ENCODE assay signal across 32 mouse cellular contexts in the genomic region with DNA sequence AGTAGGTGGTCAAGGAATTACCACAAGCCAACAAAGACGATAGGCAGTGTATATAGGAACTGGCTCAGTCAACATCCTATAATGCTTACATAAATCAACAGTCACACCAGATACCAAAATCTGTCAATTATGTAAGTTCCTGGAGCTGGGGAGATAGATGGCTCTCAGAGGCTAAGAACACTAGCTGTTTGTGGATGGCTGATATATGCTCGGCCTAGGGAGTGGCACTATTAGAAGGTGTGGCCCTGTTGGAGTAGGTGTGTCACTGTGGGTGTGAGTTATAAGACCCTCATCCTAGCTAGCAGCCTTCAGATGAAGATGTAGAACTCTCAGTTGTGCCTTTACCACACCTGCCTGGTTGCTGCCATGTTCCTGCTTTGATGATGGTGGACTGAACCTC. TPM values are rescaled to one million over a fixed set of nuclear protein-coding genes. Genes with fewer than 3 reads are reported as not detected.
A peak's percentile ranks its signal among the peaks of the same experiment; 100 is the strongest.
DNase-seq lines count a peak whose midpoint lies in the region; ATAC-seq lines count a peak whose summit lies in the region.
"Had no signal": no experiment of that assay in that cellular context is flagged by ENCODE, and none has a peak within 500 bp of the region (broad histone marks: within the 10 kb centered on the region; RNA-seq: fewer than 3 reads in every experiment).

No protein-coding gene starts in this region.

- peaks cover 52% of the 10 kb centered on the region for H3K4me1 ChIP-seq in liver, embryonic 12.5 days
- H3K4me1 ChIP-seq in liver, embryonic 15.5 days (replicated peaks) = peaks cover 48% of the 10 kb centered on the region
- H3K4me1 ChIP-seq in midbrain, embryonic 10.5 days = peaks cover 12% of the 10 kb centered on the region

- no peaks in the 10 kb centered on the region for H3K27me3 ChIP-seq in liver, embryonic 12.5 days (replicated peaks)
- no peaks in the 10 kb centered on the region for H3K27me3 ChIP-seq in liver, embryonic 15.5 days
- no peaks in the 10 kb centered on the region for H3K27me3 ChIP-seq in midbrain, embryonic 10.5 days (ENCODE audit: low read depth, poor library complexity, severe bottlenecking)
- H3K27me3 ChIP-seq: CH12.LX; embryonic facial prominence, embryonic 13.5 days; forebrain, embryonic 13.5 days; heart, embryonic 13.5 days; Patski had no signal

- no peaks in the 10 kb centered on the region for H3K9me3 ChIP-seq in liver, embryonic 12.5 days (replicated peaks)
- no peaks in the 10 kb centered on the region for H3K9me3 ChIP-seq in liver, embryonic 15.5 days (replicated peaks)
- H3K9me3 ChIP-seq in midbrain, embryonic 10.5 days (replicated peaks) = no peaks in the 10 kb centered on the region
- H3K9me3 ChIP-seq: embryonic facial prominence, embryonic 10.5 days; embryonic facial prominence, embryonic 13.5 days; forebrain, embryonic 10.5 days; forebrain, embryonic 13.5 days; G1E; heart, embryonic 10.5 days; heart, embryonic 13.5 days had no signal

- H3K4me3 ChIP-seq in liver, embryonic 12.5 days = no peak overlapping the region
- H3K4me3 ChIP-seq in liver, embryonic 15.5 days (replicated peaks) = no peak overlapping the region
- no peak overlapping the region for H3K4me3 ChIP-seq in midbrain, embryonic 10.5 days
- H3K4me3 ChIP-seq: embryonic facial prominence, embryonic 10.5 days; embryonic facial prominence, embryonic 13.5 days; forebrain, embryonic 10.5 days; forebrain, embryonic 13.5 days; heart, adult 2 months; heart, embryonic 10.5 days; heart, embryonic 13.5 days had no signal

- H3K36me3 ChIP-seq in liver, embryonic 12.5 days = peaks cover 7% of the 10 kb centered on the region; the same call in 1 of the 2 replicates
- H3K36me3 ChIP-seq in liver, embryonic 15.5 days (replicated peaks) = no peaks in the 10 kb centered on the region
- H3K36me3 ChIP-seq in midbrain, embryonic 10.5 days = no peaks in the 10 kb centered on the region
- H3K36me3 ChIP-seq: embryonic facial prominence, embryonic 10.5 days; embryonic facial prominence, embryonic 13.5 days; forebrain, embryonic 10.5 days had no signal

- no peak overlapping the region for H3K27ac ChIP-seq in liver, embryonic 12.5 days
- no peak overlapping the region for H3K27ac ChIP-seq in liver, embryonic 15.5 days (replicated peaks)
- H3K27ac ChIP-seq in midbrain, embryonic 10.5 days (replicated peaks) = no peak overlapping the region
- H3K27ac ChIP-seq: embryonic facial prominence, embryonic 10.5 days; embryonic facial prominence, embryonic 13.5 days; forebrain, embryonic 10.5 days; forebrain, embryonic 13.5 days; heart, adult 2 months; heart, embryonic 13.5 days; hindbrain, embryonic 14.5 days; hindbrain, postnatal 0 days had no signal

- whole genome bisulfite sequencing in liver, embryonic 12.5 days (ENCODE audit: insufficient replicate concordance) = 32% methylated on average over 2 of the region's 2 CpGs
- WGBS in liver, embryonic 15.5 days (ENCODE audit: insufficient replicate concordance) = 20% methylated on average over 2 of the region's 2 CpGs
- 93% methylated on average over 2 of the region's 2 CpGs for WGBS in midbrain, embryonic 10.5 days

- H3K4me2 ChIP-seq in liver, embryonic 12.5 days = no peak overlapping the region
- no peak overlapping the region for H3K4me2 ChIP-seq in liver, embryonic 15.5 days
- H3K4me2 ChIP-seq: embryonic facial prominence, embryonic 13.5 days; forebrain, embryonic 13.5 days; heart, embryonic 13.5 days; hindbrain, embryonic 14.5 days had no signal

- no peak for DNase-seq in liver
- DNase-seq in midbrain, embryonic 10.5 days (ENCODE audit: low spot score) = no peak
- DNase-seq in embryo, embryonic 10 days (ENCODE audit: low spot score) = no peak
- DNase-seq: adrenal gland, adult 2 months; adrenal gland, postnatal 14 days; B cell, adult 2 months; cerebellum, adult 11 months; cerebellum, adult 2 months; cerebellum, adult 9-11 months; cerebellum, postnatal 25 days; embryo, embryonic 11 days; gastrocnemius, postnatal 10 days; gastrocnemius, postnatal 36 days; heart, adult 2 months; heart, postnatal 14 days; heart, postnatal 4 days had no signal

- no peak overlapping the region for H3K9ac ChIP-seq in liver, embryonic 12.5 days
- H3K9ac ChIP-seq in liver, embryonic 15.5 days = no peak overlapping the region
- H3K9ac ChIP-seq: embryonic facial prominence, embryonic 13.5 days; forebrain, embryonic 13.5 days; heart, embryonic 13.5 days; hindbrain, embryonic 14.5 days had no signal

- peak; percentile 76 for ATAC-seq in liver, embryonic 12.5 days
- peak; percentile 73 for ATAC-seq in liver, embryonic 15.5 days (ENCODE audit: insufficient read depth)
- 0 out of 2 replicates have a peak, but pooled peaks have one; percentile 27 for ATAC-seq in megakaryocyte-erythroid progenitor cell, adult 5-6 weeks (replicated peaks; ENCODE audit: low FRiP score, low TSS enrichment, poor library complexity, severe bottlenecking)
- ATAC-seq: forebrain, embryonic 13.5 days; forebrain, embryonic 16.5 days; hindbrain, postnatal 0 days; Patski had no signal

RNA-seq across cellular contexts. Expression of a gene that starts 43.2 kb away (rescaled TPM):
- polyA plus RNA-seq in liver, embryonic 12.5 days (2016; fragmentation: Nextera tagmentation; extraction: Ambion mirVana) = 0.11 TPM in 1 of 2 replicates, not detected in the other
- polyA plus RNA-seq in liver, embryonic 15.5 days (2015; fragmentation: Nextera tagmentation; extraction: Ambion mirVana) = 0.08 TPM in 1 of 2 replicates, not detected in the other
- not detected in 2 replicates for total RNA-seq in megakaryocyte-erythroid progenitor cell, adult 5-6 weeks (2014; fragmentation: Nextera tagmentation)
- 3.1 TPM in 1 of 2 replicates, not detected in the other for total RNA-seq in megakaryocyte-erythroid progenitor cell, adult 5-6 weeks (2017)
- not detected in 2 replicates for polyA plus RNA-seq in midbrain, embryonic 10.5 days (2016; fragmentation: Nextera tagmentation; extraction: Ambion mirVana)
- total RNA-seq: adrenal gland, adult 2 months; adrenal gland, postnatal 14 days; CH12.LX; gastrocnemius, adult 18-20 months; gastrocnemius, postnatal 36 days; heart, adult 2 months had no signal
- polyA plus RNA-seq: adrenal gland, adult 2 months; forebrain, embryonic 13.5 days; forebrain, embryonic 16.5 days; G1E; heart, embryonic 13.5 days; Patski had no signal
